Mouse (Mus musculus): ENCODE data around the gene Otop1. TPM values are rescaled to one million over a fixed set of nuclear protein-coding genes. Genes with fewer than 3 reads are reported as not detected.
A peak's percentile ranks its signal among the peaks of the same experiment; 100 is the strongest.

Gene Otop1
- not detected in 2 replicates for polyA plus RNA-seq (2015; fragmentation: Nextera tagmentation; extraction: Ambion mirVana)

DNA sequence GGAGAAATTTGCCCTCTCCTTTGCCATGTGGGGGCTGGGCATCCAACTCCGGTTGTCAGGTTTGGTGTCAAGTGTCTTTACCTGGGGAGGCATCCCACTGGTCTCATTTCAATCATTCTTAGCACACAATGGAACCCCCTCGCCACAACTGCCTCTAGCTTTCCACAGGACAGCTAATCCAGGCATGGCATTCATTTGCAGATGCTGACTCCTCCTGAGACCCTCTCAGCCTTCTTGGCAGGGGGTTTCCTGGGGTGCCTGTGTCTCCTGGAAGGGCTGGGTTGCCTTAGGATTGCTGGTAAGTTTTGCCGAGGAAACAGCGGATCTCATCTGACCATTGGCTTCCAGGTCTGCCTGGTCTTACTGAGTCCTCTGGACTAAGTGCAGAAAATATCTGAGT, at the start of gene Otop1:
Gene Otop1 (plus strand): TSS at position 202 of the 400 bp plus-strand sequence.
- WGBS = 12% methylated on average over 4 of the region's 4 CpGs
- H3K27ac ChIP-seq (ENCODE audit: low read length) = no peak within 1 kb of the TSS
- H3K9me3 ChIP-seq (ENCODE audit: low read length) = no peaks in the 10 kb centered on the region
- no peak within 1 kb of the TSS for H3K9ac ChIP-seq (replicated peaks; ENCODE audit: low read depth)
- peaks cover 7% of the 10 kb centered on the region; the same call in 1 of the 2 replicates for H3K36me3 ChIP-seq (ENCODE audit: insufficient read depth, low read length)
- peaks cover 20% of the 10 kb centered on the region for H3K27me3 ChIP-seq (replicated peaks; ENCODE audit: insufficient read depth, low read length)
- DNase-seq (ENCODE audit: low spot score) = no peak
- no peak within 1 kb of the TSS for H3K4me3 ChIP-seq (ENCODE audit: low read depth, low read length)
- no peak for TF ChIP-seq CTCF (IDR thresholded peaks at IDR 0.05)
- no peak for TF ChIP-seq EP300 (IDR thresholded peaks at IDR 0.05)
- no peak for ATAC-seq
- H3K4me2 ChIP-seq (replicated peaks; ENCODE audit: low read depth, low read length) = no peak within 1 kb of the TSS
- no peaks in the 10 kb centered on the region for H3K4me1 ChIP-seq (ENCODE audit: insufficient read depth, low read depth, low read length)

DNA sequence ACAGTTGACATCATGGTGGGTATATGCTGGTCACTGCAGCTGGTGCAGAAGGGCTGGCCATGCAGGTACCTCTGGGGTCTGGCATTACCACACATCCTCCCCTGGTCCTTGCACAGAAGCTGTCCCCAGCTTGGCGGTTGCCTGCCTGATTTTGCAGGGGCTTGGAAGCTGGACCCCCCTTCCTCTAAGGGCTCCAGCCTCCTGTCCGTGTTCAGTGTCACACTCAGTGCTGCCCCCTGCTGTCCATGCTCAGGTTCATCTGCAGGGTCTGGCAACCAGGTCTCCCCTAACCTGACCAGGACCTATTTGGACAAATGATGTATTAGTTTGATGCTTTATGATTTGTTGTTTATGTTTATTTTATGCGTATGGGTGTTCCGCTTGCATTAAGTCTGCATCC, 40.4 kb upstream of the Otop1 start:
- Histone ChIP-seq H3K4me3 (ENCODE audit: low read depth, low read length) (no peak overlapping the region), H3K9me3 (ENCODE audit: low read length) (no peaks in the 10 kb centered on the region), H3K27me3 (replicated peaks; ENCODE audit: insufficient read depth, low read length) (no peaks in the 10 kb centered on the region), H3K4me2 (replicated peaks; ENCODE audit: low read depth, low read length) (no peak overlapping the region), H3K9ac (replicated peaks; ENCODE audit: low read depth) (no peak overlapping the region), H3K27ac (ENCODE audit: low read length) (no peak overlapping the region), H3K4me1 (ENCODE audit: insufficient read depth, low read depth, low read length) (no peaks in the 10 kb centered on the region), H3K36me3 (ENCODE audit: insufficient read depth, low read length) (peaks cover 12% of the 10 kb centered on the region; the same call in 1 of the 2 replicates)
- DNase-seq (ENCODE audit: low spot score) (peak; percentile 22), ATAC-seq (no peak)
- TF ChIP-seq EP300 (IDR thresholded peaks at IDR 0.05) (no peak), CTCF (IDR thresholded peaks at IDR 0.05) (peak; percentile 76)
- 69% methylated on average over 4 of the region's 4 CpGs for WGBS

DNA sequence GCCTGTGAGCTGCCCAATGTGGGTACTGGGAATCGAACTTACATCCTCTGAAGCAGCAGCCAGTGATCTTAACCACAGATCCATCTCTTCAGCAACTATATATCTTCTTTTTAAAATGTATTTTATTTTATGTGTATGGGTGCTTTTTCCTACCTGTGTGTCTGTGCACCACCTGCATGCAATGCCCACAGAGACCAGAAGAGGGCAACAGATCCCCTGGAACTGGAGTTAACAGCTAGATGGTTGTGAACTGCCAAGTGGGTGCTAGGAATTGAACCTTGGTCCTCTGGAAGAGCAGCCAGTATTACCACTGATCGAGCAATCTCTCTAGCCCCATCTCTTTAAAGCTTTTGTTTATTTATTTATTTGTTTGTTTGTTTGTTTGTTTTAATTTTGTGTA, 39.1 kb upstream of the Otop1 start:
- TF ChIP-seq EP300 (IDR thresholded peaks at IDR 0.05) = no peak
- TF ChIP-seq CTCF (IDR thresholded peaks at IDR 0.05) = no peak
- Histone ChIP-seq H3K9ac (replicated peaks; ENCODE audit: low read depth) (no peak overlapping the region), H3K27ac (ENCODE audit: low read length) (no peak overlapping the region), H3K4me1 (ENCODE audit: insufficient read depth, low read depth, low read length) (no peaks in the 10 kb centered on the region), H3K4me2 (replicated peaks; ENCODE audit: low read depth, low read length) (no peak overlapping the region), H3K36me3 (ENCODE audit: insufficient read depth, low read length) (0 out of 2 replicates have a peak, but pooled peaks cover 4% of the 10 kb centered on the region), H3K9me3 (ENCODE audit: low read length) (no peaks in the 10 kb centered on the region), H3K4me3 (ENCODE audit: low read depth, low read length) (no peak overlapping the region), H3K27me3 (replicated peaks; ENCODE audit: insufficient read depth, low read length) (no peaks in the 10 kb centered on the region)
- ATAC-seq = no peak
- no peak for DNase-seq (ENCODE audit: low spot score)
- 98% methylated on average over 2 of the region's 2 CpGs for whole genome bisulfite sequencing

DNA sequence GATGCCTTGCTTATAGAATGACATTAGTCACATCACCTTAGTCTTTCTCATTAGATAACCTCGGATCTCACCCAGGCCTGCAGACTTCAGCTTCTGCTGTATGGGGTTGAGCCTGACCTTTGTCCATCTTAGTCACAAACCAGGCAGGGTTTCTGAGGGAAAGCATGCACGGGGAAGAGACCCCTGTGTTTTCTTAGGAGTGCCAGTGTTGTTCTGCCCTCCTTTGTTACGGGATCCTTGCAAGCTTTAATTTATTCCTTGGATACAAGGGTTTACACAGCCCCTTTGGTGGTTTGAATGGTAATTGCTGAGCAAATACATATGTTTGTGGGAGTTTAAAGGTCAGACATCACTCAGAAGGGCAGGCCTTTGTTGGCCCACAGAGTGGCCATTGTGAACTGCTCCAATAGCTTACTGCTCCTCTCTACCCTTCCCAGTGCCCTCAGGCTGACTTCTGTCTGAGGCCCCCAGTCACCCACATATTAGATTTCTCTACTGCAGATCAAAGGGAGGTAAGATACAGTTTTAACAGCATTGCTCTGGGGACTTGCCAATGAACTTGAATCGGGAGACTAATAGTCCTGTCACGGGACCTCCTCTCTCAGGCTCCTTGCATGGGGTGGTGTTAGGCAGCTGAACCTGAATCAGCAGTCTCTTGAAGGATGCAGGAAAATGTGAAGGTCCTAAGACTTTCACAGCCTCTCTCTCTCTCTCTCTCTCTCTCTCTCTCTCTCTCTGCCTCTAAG, 34.9 kb upstream of the Otop1 start:
- no peak for ATAC-seq
- H3K4me3 ChIP-seq (ENCODE audit: low read depth, low read length) = no peak overlapping the region
- H3K27me3 ChIP-seq (replicated peaks; ENCODE audit: insufficient read depth, low read length) = no peaks in the 10 kb centered on the region
- no peaks in the 10 kb centered on the region for H3K4me1 ChIP-seq (ENCODE audit: insufficient read depth, low read depth, low read length)
- H3K9ac ChIP-seq (replicated peaks; ENCODE audit: low read depth) = no peak overlapping the region
- 42% methylated on average over 5 of the region's 5 CpGs for whole genome bisulfite sequencing
- H3K27ac ChIP-seq (ENCODE audit: low read length) = no peak overlapping the region
- DNase-seq (ENCODE audit: low spot score) = no peak
- no peaks in the 10 kb centered on the region for H3K9me3 ChIP-seq (ENCODE audit: low read length)
- H3K4me2 ChIP-seq (replicated peaks; ENCODE audit: low read depth, low read length) = no peak overlapping the region
- no peaks in the 10 kb centered on the region for H3K36me3 ChIP-seq (ENCODE audit: insufficient read depth, low read length)
- TF ChIP-seq EP300 (IDR thresholded peaks at IDR 0.05) (no peak), CTCF (IDR thresholded peaks at IDR 0.05) (no peak)

DNA sequence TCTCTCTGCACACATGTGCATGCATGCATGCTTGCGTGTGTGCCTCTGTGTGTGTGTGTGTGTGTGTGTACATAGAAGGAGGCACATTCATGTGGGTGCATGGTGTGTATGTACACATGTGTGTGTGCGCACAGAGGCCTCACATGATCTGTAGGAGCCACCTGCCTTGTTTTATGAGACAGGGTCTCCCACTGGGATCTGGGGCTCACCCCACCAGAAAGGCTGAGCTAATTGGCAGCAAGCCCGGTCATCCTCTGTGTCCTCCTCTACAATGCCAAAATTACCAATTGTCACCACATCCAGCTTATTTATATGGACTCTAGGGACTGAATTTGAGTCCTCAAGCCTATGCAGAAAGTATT, 34.3 kb upstream of the Otop1 start:
- ATAC-seq = no peak
- no peak overlapping the region for H3K4me3 ChIP-seq (ENCODE audit: low read depth, low read length)

DNA sequence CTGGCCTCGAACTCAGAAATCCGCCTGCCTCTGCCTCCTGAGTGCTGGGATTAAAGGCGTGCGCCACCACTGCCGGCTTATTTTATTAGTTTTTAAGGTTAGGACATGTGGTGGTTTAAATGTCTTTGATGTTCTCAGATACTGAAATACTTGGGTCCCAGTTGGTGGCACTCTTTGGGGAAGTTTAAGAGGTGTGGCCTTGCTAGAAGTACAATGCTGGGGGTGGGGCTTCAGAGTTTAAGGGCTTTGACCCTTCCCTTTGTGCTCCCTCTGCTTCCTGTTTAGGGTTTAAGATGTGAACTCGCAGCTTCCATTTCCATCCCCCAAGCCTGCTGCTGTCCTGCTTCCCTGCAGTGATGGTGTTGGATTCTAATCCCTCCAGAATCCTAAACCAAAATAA, 33.8 kb upstream of the Otop1 start:
- no peaks in the 10 kb centered on the region for H3K36me3 ChIP-seq (ENCODE audit: insufficient read depth, low read length)
- no peak overlapping the region for H3K4me2 ChIP-seq (replicated peaks; ENCODE audit: low read depth, low read length)
- ATAC-seq (no peak), DNase-seq (ENCODE audit: low spot score) (no peak)
- no peaks in the 10 kb centered on the region for H3K27me3 ChIP-seq (replicated peaks; ENCODE audit: insufficient read depth, low read length)
- H3K27ac ChIP-seq (ENCODE audit: low read length) = no peak overlapping the region
- TF ChIP-seq EP300 (IDR thresholded peaks at IDR 0.05) (no peak), CTCF (IDR thresholded peaks at IDR 0.05) (no peak)
- no peaks in the 10 kb centered on the region for H3K4me1 ChIP-seq (ENCODE audit: insufficient read depth, low read depth, low read length)
- H3K4me3 ChIP-seq (ENCODE audit: low read depth, low read length) = no peak overlapping the region
- no peak overlapping the region for H3K9ac ChIP-seq (replicated peaks; ENCODE audit: low read depth)
- no peaks in the 10 kb centered on the region for H3K9me3 ChIP-seq (ENCODE audit: low read length)
- WGBS = 81% methylated on average over 6 of the region's 6 CpGs

More for the DNA sequence above, 34.3 kb upstream of the Otop1 start:
- Histone ChIP-seq H3K9me3 (ENCODE audit: low read length) (no peaks in the 10 kb centered on the region), H3K27me3 (replicated peaks; ENCODE audit: insufficient read depth, low read length) (no peaks in the 10 kb centered on the region), H3K27ac (ENCODE audit: low read length) (no peak overlapping the region), H3K9ac (replicated peaks; ENCODE audit: low read depth) (no peak overlapping the region), H3K4me1 (ENCODE audit: insufficient read depth, low read depth, low read length) (no peaks in the 10 kb centered on the region), H3K36me3 (ENCODE audit: insufficient read depth, low read length) (no peaks in the 10 kb centered on the region), H3K4me2 (replicated peaks; ENCODE audit: low read depth, low read length) (no peak overlapping the region)
- no peak for TF ChIP-seq CTCF (IDR thresholded peaks at IDR 0.05)
- TF ChIP-seq EP300 (IDR thresholded peaks at IDR 0.05) = no peak
- 80% methylated on average over 3 of the region's 3 CpGs for WGBS
- DNase-seq (ENCODE audit: low spot score) = no peak
